Mouse (Mus musculus): ENCODE results near the gene Hyls1.

- TF ChIP-seq USF1 (IDR thresholded peaks at IDR 0.05; ENCODE audit: low read depth, low read length) (no peak), CTCF (conservative IDR thresholded peaks at IDR 0.05 in 1 of 2, IDR thresholded peaks at IDR 0.05 in 1 of 2; ENCODE audit: low read depth in 2 of 2, low read length in 2 of 2) (no peak), SMC3 (IDR thresholded peaks at IDR 0.05; ENCODE audit: low read depth, low read length) (no peak), ZMIZ1 (IDR thresholded peaks at IDR 0.05; ENCODE audit: low read depth, low read length) (no peak), MAFK (IDR thresholded peaks at IDR 0.05; ENCODE audit: insufficient replicate concordance, low read length) (no peak)
Observed at GRCm38 (mm10) chr9:35522821-35523515, 47.2 kb downstream of the Hyls1 start.
